Mouse (Mus musculus) gastrocnemius, postnatal 25 days (tissue): ENCODE measurements around the gene Eif2s2. TPM values are rescaled to one million over a fixed set of nuclear protein-coding genes. Genes with fewer than 3 reads are reported as not detected.

ENCODE experiments used
- DNase-seq: peaks from one replicate; pipeline ENCODE4 v3.0.0; 2022
- total RNA-seq, 2 experiments: library from RNA; stranded (reverse); gene quantifications; 1 replicate in 1 of 2; 2 replicates in 1 of 2; pipeline ENCODE4 v1.2.3; 2021

The Eif2s2 gene
- total RNA-seq, 2 experiments from 2014 or later: 95.7 to 102 TPM

DNA sequence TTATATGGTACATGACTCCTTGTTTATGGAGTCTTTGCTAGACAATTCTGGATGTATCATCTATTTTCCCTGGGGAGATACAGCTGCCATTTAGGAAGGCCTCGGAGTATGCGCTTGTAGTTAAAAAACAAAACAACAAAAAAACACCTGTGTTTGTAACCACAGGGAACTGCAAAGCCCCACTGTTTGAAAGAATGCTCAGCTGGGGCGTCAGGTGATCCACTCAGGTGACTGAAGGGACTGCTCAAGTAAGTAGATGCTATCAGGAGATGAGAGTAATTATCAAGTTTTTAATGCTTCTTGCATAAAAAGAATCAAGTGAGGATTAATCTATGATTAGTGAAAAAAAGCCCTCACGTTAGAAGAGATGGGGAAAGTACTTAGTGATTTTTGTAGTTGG, 813 bp upstream of the Eif2s2 start:
- no peak for DNase-seq

GRCm38 (mm10) chr2:154893045-154893385, 280 bp upstream of the Eif2s2 start:
- no peak for DNase-seq

DNA sequence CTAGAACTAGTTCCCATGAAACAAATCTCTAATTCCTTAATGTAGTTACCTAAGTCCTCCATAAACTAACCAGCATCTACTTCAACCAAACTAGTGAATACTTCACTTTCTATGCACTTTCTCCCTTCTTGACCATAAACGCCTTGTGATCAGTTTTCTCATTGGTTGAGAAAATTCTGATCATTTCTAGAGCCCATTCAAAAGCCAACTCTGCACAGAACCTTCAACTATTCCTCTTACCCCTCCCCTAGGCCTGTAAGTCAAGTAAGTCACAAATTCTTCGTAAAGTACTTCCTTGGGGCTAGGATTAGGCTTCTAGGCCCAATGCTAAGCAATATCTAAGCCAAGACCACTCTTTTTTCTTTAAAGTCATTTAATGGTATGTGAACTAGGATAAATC, 1.1 kb downstream of the Eif2s2 start:
- no peak for DNase-seq

DNA sequence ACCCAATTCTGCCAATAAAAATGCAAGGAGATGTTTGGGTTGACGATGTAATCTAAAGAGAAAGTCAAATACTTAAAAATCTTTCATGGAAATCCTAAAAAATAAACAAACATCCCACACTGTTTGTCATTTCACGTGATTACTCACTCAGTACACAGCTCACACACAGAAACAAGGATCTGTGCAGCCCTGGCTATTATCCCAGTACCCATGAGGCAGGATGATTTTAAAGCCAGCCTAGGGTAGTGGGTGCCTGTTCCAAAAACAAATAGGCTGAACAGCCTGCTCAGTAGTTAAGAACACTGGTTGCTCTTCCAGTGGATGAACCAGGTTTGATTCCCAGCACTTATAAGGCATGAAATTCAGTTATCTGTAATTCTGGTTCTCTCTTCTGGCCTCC, 16.1 kb downstream of the Eif2s2 start:
- DNase-seq: no peak

DNA sequence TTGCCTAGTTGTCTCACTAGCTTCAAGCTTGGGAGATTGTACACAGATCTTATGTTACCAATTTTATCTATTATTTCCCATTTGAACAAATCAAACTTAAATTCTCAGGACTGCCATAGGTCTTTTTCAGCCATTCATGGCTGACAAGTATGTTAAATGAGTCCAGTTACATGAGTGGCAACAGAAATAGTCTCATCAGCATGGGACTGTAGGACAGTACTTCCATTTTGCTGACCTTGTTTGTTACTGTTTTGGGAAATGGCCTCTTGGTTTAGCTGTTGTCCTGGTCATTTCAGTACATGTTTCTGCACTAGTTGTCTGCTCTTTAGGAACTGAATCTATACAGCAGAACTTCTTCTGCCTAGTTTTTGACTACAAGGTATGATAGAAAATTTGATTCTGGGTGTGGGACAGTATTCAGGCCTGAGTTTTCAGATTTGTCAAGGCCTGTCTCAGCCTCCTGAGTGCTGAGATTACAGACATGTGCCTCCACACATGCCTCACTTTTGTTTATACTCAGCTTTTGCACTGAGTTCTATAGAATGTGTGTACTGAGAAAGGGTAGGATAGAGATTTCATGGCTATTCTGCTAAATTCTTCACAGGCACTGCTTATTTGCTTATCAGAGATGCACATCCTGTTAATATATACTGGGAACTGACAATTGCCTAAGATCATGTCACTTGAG, 22.6 kb downstream of the Eif2s2 start:
- no peak for DNase-seq

- no peak for DNase-seq
These were observed 24.6 kb downstream of the Eif2s2 start for GRCm38 (mm10) chr2:154868106-154868505.

DNA sequence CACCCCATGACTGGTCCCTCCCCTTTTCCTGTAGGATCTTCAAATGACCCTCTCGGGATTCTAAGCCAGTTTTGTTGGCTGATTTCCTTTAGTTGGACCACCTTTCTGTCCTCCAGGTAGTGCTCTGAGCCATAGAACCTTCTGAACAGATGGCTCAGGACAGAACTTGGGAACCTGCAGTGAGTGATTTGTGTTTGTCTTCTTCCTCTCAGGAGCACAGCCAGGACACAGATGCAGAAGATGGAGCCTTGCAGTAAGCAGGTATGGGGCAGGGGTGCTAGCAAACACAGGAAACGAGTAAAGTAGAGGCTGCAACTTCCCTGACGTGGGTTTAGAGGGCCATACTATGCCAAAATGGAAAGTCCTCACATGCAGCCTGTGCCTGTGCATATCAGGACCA, 27.0 kb downstream of the Eif2s2 start:
- no peak for DNase-seq

DNA sequence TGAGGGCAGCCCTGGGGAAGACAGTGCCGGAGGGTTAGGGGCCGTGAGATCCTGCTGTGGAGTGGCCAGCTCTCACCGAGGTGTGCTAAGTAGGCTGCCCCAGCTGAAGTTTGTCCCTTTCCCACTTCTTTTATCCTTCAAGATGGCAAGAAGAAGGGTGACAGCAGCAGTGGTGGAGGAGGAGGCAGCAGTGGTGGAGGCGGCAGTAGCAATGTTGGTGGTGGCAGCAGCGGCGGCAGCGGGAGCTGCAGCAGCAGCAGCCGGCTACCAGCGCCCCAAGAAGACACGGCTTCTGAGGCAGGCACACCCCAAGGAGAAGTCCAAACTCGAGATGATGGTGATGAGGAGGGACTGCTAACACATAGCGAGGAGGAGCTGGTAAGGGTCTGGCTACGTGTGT, 29.1 kb downstream of the Eif2s2 start:
- DNase-seq: no peak

GRCm38 (mm10) chr2:154855383-154855782, 37.4 kb downstream of the Eif2s2 start:
- DNase-seq: peak; percentile 9

DNA sequence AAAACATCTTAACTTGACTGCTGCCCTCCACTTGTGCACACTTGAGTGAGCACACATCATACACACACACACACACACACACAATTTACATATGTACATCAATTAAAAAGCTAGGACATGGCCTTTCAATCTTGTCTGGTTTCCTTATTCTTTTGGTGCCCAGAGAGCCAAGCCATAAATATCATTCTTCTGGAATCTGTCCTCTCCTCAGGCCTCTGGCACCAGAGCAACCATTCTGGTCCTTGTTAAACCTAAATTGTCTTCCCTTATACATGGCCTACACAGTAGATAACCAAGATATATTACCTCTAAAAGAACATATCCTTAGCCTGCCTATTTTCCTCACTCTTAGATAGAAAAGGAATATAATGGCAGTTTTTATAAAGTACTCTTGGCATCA, 44.6 kb downstream of the Eif2s2 start:
- DNase-seq: no peak

DNA sequence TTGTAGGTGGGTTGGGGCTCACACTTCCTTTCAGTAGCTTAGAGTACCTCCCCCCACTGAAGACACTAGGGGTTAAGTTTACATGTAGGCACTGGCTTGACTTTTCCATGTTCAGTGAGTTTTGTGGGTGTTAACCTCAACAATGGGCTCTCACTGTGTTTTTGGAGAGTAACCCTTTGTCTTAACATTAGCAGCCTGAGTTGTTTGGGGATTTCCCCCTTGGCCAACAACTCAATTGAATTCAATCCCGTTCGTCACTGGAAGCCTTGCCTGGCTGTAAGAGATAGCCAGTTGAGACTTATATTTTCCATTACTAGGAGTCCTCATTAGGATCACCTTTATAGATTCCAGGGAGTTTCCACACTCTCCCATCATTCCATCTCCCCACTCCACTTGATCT, 56.2 kb downstream of the Eif2s2 start:
- DNase-seq: no peak

GRCm38 (mm10) chr2:154834149-154834865, 58.4 kb downstream of the Eif2s2 start:
- no peak for DNase-seq

DNA sequence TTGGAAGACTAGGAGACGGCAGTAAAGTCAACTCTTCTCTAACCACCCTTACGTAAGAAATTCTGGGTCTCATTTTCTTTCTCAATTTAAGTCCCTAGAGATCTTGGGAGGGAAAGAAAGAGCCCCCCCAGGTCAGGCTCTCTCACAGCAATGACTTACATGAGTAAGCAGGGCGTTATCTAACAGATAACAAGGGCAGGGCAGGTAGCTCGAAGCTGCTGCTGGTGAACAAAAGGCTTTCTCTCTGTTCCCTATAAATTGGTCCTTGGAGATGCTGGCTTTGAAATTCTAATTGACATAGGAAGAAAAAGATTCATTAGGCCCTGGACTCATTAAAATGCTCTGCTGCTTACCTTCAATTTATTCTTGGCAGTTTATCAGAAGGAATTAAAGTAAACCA, 60.3 kb downstream of the Eif2s2 start:
- no peak for DNase-seq

DNA sequence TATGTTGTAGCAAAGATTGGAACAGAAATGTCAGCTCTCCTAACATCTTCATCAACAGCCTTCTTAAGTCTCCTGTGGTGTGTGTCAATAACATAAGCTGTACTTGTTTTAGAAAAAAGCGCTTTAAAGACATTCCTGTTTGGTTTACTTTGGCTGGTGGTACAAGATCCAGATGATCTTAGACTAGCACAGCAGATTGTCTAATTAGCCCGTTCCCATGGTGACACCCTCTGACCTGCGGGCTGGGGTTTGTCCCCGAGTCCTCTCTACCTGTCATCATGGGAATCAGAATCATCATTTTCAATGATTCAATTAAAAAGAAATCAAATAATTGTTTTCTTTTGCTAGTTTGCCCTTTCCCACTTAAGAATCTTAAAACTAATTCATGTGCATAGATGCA, 65.2 kb downstream of the Eif2s2 start:
- no peak for DNase-seq

DNA sequence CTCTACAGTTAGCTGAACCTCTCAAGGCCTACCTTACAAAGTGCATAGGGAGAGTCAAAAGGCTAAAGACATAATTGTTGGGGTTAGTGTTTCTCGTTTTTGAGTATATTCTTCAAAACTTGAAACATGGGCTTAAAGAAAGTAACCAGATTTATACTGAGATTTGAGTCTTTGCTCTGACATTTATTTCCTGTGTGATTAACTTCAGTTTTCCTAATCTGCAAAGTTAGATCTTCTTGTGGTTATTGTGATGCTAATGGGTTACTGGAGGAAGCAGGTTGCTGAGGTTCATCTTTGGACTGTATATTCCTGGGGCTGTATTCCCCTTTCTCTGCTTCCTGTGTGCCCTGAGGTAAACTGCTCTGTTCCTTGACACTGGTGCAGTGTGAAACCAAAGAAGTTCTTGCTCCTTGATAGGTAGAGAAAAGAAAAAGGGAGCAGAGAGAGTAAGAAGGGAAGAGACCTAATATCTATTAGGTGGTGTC, 66.6 kb downstream of the Eif2s2 start:
- no peak for DNase-seq

Other genes with a start within 250 kb of the Eif2s2 start
- 100 to 1,000 TPM; 102 TPM for gene Chmp4b, start 241.2 kb downstream of the Eif2s2 start, total RNA-seq
- gene Gm14214, start 122.9 kb downstream of the Eif2s2 start, total RNA-seq: not detected
- gene Raly, start 101.8 kb downstream of the Eif2s2 start, total RNA-seq: 10 to 100 TPM; 64.6 to 69.4 TPM
- gene a, start 101.5 kb downstream of the Eif2s2 start, total RNA-seq: not detected
- not detected for gene Gm14226, start 125.3 kb upstream of the Eif2s2 start, total RNA-seq
- 10 to 100 TPM; 15.3 to 16.0 TPM for gene Ahcy, start 181.6 kb upstream of the Eif2s2 start, total RNA-seq
- 10 to 100 TPM; 17.5 to 17.8 TPM for gene Itch, start 240.6 kb upstream of the Eif2s2 start, total RNA-seq